Mouse (Mus musculus): ENCODE measurements around the gene Gm6685. TPM values are rescaled to one million over a fixed set of nuclear protein-coding genes. Genes with fewer than 3 reads are reported as not detected.

The Gm6685 gene
- polyA plus RNA-seq, 1 experiment from 2014 or later: not detected

GRCm38 (mm10) chr11:28313396-28313795, 26.3 kb downstream of the Gm6685 start:
- H3K9ac ChIP-seq (ENCODE audit: low read depth, low read length): no peak overlapping the region
- no peak overlapping the region for H3K4me2 ChIP-seq (ENCODE audit: low read depth, low read length)
- 35% methylated on average over 1 of the region's 1 CpGs for WGBS (ENCODE audit: insufficient replicate concordance)
- H3K36me3 ChIP-seq (ENCODE audit: control insufficient read depth, insufficient read depth): no peaks in the 10 kb centered on the region
- no peak for ATAC-seq (ENCODE audit: low read depth)
- H3K27me3 ChIP-seq (ENCODE audit: control insufficient read depth, insufficient read depth, low read depth, low read length): no peaks in the 10 kb centered on the region
- no peak overlapping the region for H3K4me3 ChIP-seq (ENCODE audit: low read depth, low read length)
- H3K9me3 ChIP-seq (replicated peaks; ENCODE audit: control insufficient read depth, low read length): no peaks in the 10 kb centered on the region
- no peak overlapping the region for H3K27ac ChIP-seq (ENCODE audit: low read length)
- no peaks in the 10 kb centered on the region for H3K4me1 ChIP-seq (ENCODE audit: control insufficient read depth, low read depth, low read length)

- Histone ChIP-seq H3K4me1 (ENCODE audit: control insufficient read depth, low read depth, low read length) (no peaks in the 10 kb centered on the region), H3K27ac (ENCODE audit: low read length) (no peak overlapping the region), H3K9ac (ENCODE audit: low read depth, low read length) (no peak overlapping the region), H3K4me3 (ENCODE audit: low read depth, low read length) (no peak overlapping the region), H3K4me2 (ENCODE audit: low read depth, low read length) (no peak overlapping the region), H3K27me3 (ENCODE audit: control insufficient read depth, insufficient read depth, low read depth, low read length) (no peaks in the 10 kb centered on the region), H3K9me3 (replicated peaks; ENCODE audit: control insufficient read depth, low read length) (no peaks in the 10 kb centered on the region), H3K36me3 (ENCODE audit: control insufficient read depth, insufficient read depth) (no peaks in the 10 kb centered on the region)
- 67% methylated on average over 1 of the region's 1 CpGs for WGBS (ENCODE audit: insufficient replicate concordance)
- ATAC-seq (ENCODE audit: low read depth): no peak
Observed at GRCm38 (mm10) chr11:28307723-28308122, 31.9 kb downstream of the Gm6685 start.

- Histone ChIP-seq H3K9me3 (replicated peaks; ENCODE audit: control insufficient read depth, low read length) (no peaks in the 10 kb centered on the region), H3K4me3 (ENCODE audit: low read depth, low read length) (no peak overlapping the region), H3K4me1 (ENCODE audit: control insufficient read depth, low read depth, low read length) (no peaks in the 10 kb centered on the region), H3K27ac (ENCODE audit: low read length) (no peak overlapping the region), H3K9ac (ENCODE audit: low read depth, low read length) (no peak overlapping the region), H3K27me3 (ENCODE audit: control insufficient read depth, insufficient read depth, low read depth, low read length) (no peaks in the 10 kb centered on the region), H3K4me2 (ENCODE audit: low read depth, low read length) (no peak overlapping the region), H3K36me3 (ENCODE audit: control insufficient read depth, insufficient read depth) (no peaks in the 10 kb centered on the region)
- WGBS (ENCODE audit: insufficient replicate concordance): 70% methylated on average over 1 of the region's 1 CpGs
- ATAC-seq (ENCODE audit: low read depth): no peak
Observed at GRCm38 (mm10) chr11:28290440-28290839, 49.2 kb downstream of the Gm6685 start.

Other genes with a start within 250 kb of the Gm6685 start
- 0.02 TPM in 1 of 2 replicates, not detected in the other for gene Ccdc85a, start 244.5 kb upstream of the Gm6685 start, polyA plus RNA-seq (2015; fragmentation: Nextera tagmentation; extraction: Ambion mirVana)